25 mouse cellular contexts compared by ENCODE assay signal in genomic region chr1:83569991-83570390, GRCm38 (mm10).
"Had no signal": no experiment of that assay in that cellular context is flagged by ENCODE, and none has a peak within 500 bp of the region (broad histone marks: within the 10 kb centered on the region; RNA-seq: fewer than 3 reads in every experiment).

No protein-coding gene starts in this region.

- H3K4me2 ChIP-seq: embryonic facial prominence, embryonic 12.5 days; embryonic facial prominence, embryonic 13.5 days; embryonic facial prominence, embryonic 15.5 days; forebrain, embryonic 12.5 days; forebrain, embryonic 13.5 days; forebrain, embryonic 15.5 days had no signal

- DNase-seq: cerebellum, adult 9-11 months; cerebellum, postnatal 10 days; cerebellum, postnatal 14 days; cerebellum, postnatal 25 days; cerebellum, postnatal 36 days; embryo, embryonic 11 days; forebrain, postnatal 0 days; gastrocnemius, adult 2 months; gastrocnemius, postnatal 10 days; gastrocnemius, postnatal 14 days; gastrocnemius, postnatal 25 days; gastrocnemius, postnatal 36 days; heart, adult 11 months; heart, adult 18-20 months; heart, adult 2 months had no signal

- H3K27ac ChIP-seq: embryonic facial prominence, embryonic 10.5 days; embryonic facial prominence, embryonic 12.5 days; embryonic facial prominence, embryonic 13.5 days; embryonic facial prominence, embryonic 15.5 days; forebrain, embryonic 10.5 days; forebrain, embryonic 12.5 days; forebrain, embryonic 13.5 days; forebrain, embryonic 15.5 days; gastrocnemius, adult 2 months; heart, adult 2 months; heart, embryonic 10.5 days had no signal

- H3K9ac ChIP-seq: embryonic facial prominence, embryonic 12.5 days; embryonic facial prominence, embryonic 13.5 days; embryonic facial prominence, embryonic 15.5 days; forebrain, embryonic 12.5 days; forebrain, embryonic 13.5 days; forebrain, embryonic 15.5 days; forebrain, postnatal 0 days had no signal

- H3K4me3 ChIP-seq: embryonic facial prominence, embryonic 10.5 days; embryonic facial prominence, embryonic 12.5 days; embryonic facial prominence, embryonic 13.5 days; embryonic facial prominence, embryonic 15.5 days; erythroblast, embryonic 14.5 days; forebrain, embryonic 10.5 days; forebrain, embryonic 12.5 days; forebrain, embryonic 13.5 days; forebrain, embryonic 15.5 days; gastrocnemius, adult 2 months; heart, adult 2 months; heart, embryonic 10.5 days had no signal

- H3K36me3 ChIP-seq: embryonic facial prominence, embryonic 10.5 days; embryonic facial prominence, embryonic 12.5 days; embryonic facial prominence, embryonic 13.5 days; embryonic facial prominence, embryonic 15.5 days; forebrain, embryonic 10.5 days; forebrain, embryonic 12.5 days; forebrain, embryonic 15.5 days; heart, embryonic 10.5 days had no signal

- H3K27me3 ChIP-seq: embryonic facial prominence, embryonic 12.5 days; embryonic facial prominence, embryonic 13.5 days; embryonic facial prominence, embryonic 15.5 days; forebrain, embryonic 12.5 days; forebrain, embryonic 13.5 days; forebrain, embryonic 15.5 days had no signal

- H3K4me1 ChIP-seq: embryonic facial prominence, embryonic 10.5 days; embryonic facial prominence, embryonic 12.5 days; embryonic facial prominence, embryonic 13.5 days; embryonic facial prominence, embryonic 15.5 days; forebrain, embryonic 10.5 days; forebrain, embryonic 12.5 days; forebrain, embryonic 13.5 days; forebrain, embryonic 15.5 days; heart, embryonic 10.5 days had no signal

- H3K9me3 ChIP-seq: embryonic facial prominence, embryonic 10.5 days; embryonic facial prominence, embryonic 12.5 days; embryonic facial prominence, embryonic 13.5 days; embryonic facial prominence, embryonic 15.5 days; forebrain, embryonic 10.5 days; forebrain, embryonic 12.5 days; forebrain, embryonic 13.5 days; forebrain, embryonic 15.5 days; heart, embryonic 10.5 days had no signal
